Mouse (Mus musculus) C2C12 (cell line): ENCODE data around the gene Sox6.

Source experiments
- CEBPB ChIP-seq: IDR thresholded peaks from one replicate; pipeline ENCODE4 v1.6.1; 2011; ENCODE audit warnings: low read depth, mild to moderate bottlenecking, control low read depth, moderate library complexity
- CTCF ChIP-seq: IDR thresholded peaks from one replicate; pipeline ENCODE4 v1.5.1; 2011; ENCODE audit not compliant: control insufficient read depth, insufficient read depth, insufficient read length
- MAX ChIP-seq: IDR thresholded peaks from one replicate; pipeline ENCODE4 v1.6.1; 2011; ENCODE audit warnings: mild to moderate bottlenecking, control low read depth
- MYOD1 ChIP-seq: IDR thresholded peaks from one replicate; pipeline ENCODE4 v1.6.1; 2011; ENCODE audit warnings: low read depth; ENCODE audit not compliant: control insufficient read depth, insufficient read length
- MYOG ChIP-seq: IDR thresholded peaks from one replicate; pipeline ENCODE4 v1.6.1; 2011; ENCODE audit not compliant: control insufficient read depth, insufficient read length; ENCODE audit errors: extremely low read depth

GRCm38 (mm10) chr7:115936908-115937307 lies 101.7 kb downstream of the Sox6 start:
- TF ChIP-seq CTCF (no peak), CEBPB (no peak), MYOD1 (no peak), MYOG (no peak), MAX (no peak)
